In the genomic region with DNA sequence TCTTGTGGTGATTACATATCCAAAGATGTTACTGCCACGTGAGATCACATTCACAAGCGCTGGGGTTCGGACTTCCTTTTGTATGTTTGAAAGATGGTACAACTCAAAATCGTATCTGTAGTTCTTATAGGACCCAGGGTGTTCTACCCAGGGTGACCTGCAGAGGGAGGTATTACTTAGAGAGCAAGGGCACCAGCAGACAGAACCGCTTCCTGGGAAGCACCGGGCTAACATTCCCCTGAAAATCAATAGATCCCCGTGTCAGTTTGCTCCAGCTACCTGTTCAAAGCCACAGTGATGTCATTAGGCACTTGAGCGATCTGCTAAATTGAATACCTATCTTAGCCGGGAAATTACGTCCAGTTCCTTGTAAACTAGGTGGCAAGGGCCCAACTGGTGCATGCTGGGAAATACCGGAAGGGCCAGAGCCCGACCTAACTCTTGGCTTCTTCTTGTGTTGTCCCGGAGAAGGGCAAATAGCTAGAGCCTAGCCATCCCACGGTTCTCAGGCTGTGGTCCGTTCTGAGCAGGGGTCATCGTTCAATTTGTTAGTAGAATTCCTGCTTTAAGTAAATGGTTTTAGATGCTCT, we compare ENCODE assay signal across 8 mouse cellular contexts. TPM values are rescaled to one million over a fixed set of nuclear protein-coding genes. Genes with fewer than 3 reads are reported as not detected.
A peak's percentile ranks its signal among the peaks of the same experiment; 100 is the strongest.
DNase-seq lines count a peak whose midpoint lies in the region; ATAC-seq lines count a peak whose summit lies in the region.

No protein-coding gene starts in this region.

- WGBS in lung, embryonic 16.5 days = 45% methylated on average over 16 of the region's 16 CpGs

- H3K9me3 ChIP-seq in lung, embryonic 16.5 days (ENCODE audit: control insufficient read depth, low read length) = no peaks in the 10 kb centered on the region

- ATAC-seq in cerebellum, adult (ENCODE audit: insufficient number of reproducible peaks, low FRiP score, low TSS enrichment) = no peak
- no peak for ATAC-seq in lung, embryonic 16.5 days (ENCODE audit: low read depth)

- H3K4me2 ChIP-seq in lung, embryonic 16.5 days (ENCODE audit: low read depth, low read length) = peak overlapping the region; percentile 17; the same call in 1 of the 2 replicates

- no peaks in the 10 kb centered on the region for H3K4me1 ChIP-seq in lung, embryonic 16.5 days (replicated peaks; ENCODE audit: control insufficient read depth, insufficient read depth, low read length)

- H3K36me3 ChIP-seq in lung, embryonic 16.5 days (ENCODE audit: control insufficient read depth, insufficient read depth, low read length) = no peaks in the 10 kb centered on the region

- H3K27ac ChIP-seq in lung, embryonic 16.5 days (ENCODE audit: low read length) = no peak overlapping the region

- no peak overlapping the region for H3K4me3 ChIP-seq in lung, embryonic 16.5 days (ENCODE audit: low read length)

- H3K9ac ChIP-seq in lung, embryonic 16.5 days (ENCODE audit: low read length) = no peak overlapping the region

- no peaks in the 10 kb centered on the region for H3K27me3 ChIP-seq in lung, embryonic 16.5 days (ENCODE audit: control insufficient read depth, insufficient read depth, low read depth, low read length)

- peak; percentile 22 to 30 for DNase-seq in cerebellum, adult 18-20 months
- peak; percentile 37 to 47 for DNase-seq in right cerebral cortex, adult 2 months (ENCODE audit: low spot score in 2 of 2)
- no peak for DNase-seq in right cerebral cortex, postnatal 25 days
- peak; percentile 51 for DNase-seq in embryo, embryonic 9.5 days (ENCODE audit: extremely low spot score)
- DNase-seq in induced T-regulatory cell, adult 2 months (ENCODE audit: low read depth) = peak; percentile 68
- DNase-seq in spleen, postnatal 4 days (ENCODE audit: low spot score in 2 of 2) = peak; percentile 58 to 79

RNA-seq across cellular contexts. Expression of gene Bco1, which starts 14.2 kb away (rescaled TPM):
- polyA plus RNA-seq in lung, embryonic 16.5 days (2015; fragmentation: Nextera tagmentation; extraction: Ambion mirVana) = 0.40 and 0.44 TPM in 2 replicates

RNA-seq across cellular contexts. Expression of gene Pkd1l2, which starts 27.6 kb away (rescaled TPM):
- polyA plus RNA-seq in lung, embryonic 16.5 days (2015; fragmentation: Nextera tagmentation; extraction: Ambion mirVana) = not detected in 2 replicates

RNA-seq across cellular contexts. Expression of gene Gan, which starts 48.0 kb away (rescaled TPM):
- polyA plus RNA-seq in lung, embryonic 16.5 days (2015; fragmentation: Nextera tagmentation; extraction: Ambion mirVana) = 1.8 TPM in 2 replicates
